Comparison of ENCODE assay signal across 41 mouse cellular contexts in the genomic region with DNA sequence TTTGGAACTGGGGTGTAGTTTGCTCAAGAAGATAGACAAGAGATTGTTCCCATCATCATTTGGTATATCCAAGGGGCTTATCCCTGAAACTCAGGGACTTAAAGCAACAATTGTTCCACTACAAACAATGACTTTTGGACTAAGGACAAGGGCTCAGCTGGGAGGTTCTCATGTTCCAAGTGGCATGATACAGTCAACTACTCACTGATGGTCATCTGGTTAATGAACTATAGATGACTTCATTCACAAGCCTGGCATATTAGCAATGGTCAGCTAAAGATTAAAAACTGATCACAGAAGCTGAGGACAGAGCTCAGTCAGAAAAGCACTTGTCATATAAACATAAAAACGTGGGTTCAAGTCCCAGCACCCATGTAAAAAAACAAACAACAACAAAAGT. TPM values are rescaled to one million over a fixed set of nuclear protein-coding genes. Genes with fewer than 3 reads are reported as not detected.
"Had no signal": no experiment of that assay in that cellular context is flagged by ENCODE, and none has a peak within 500 bp of the region (broad histone marks: within the 10 kb centered on the region; RNA-seq: fewer than 3 reads in every experiment).

No protein-coding gene starts in this region.

- H3K27me3 ChIP-seq: heart, embryonic 12.5 days; hindbrain, embryonic 12.5 days; intestine, embryonic 15.5 days; limb, embryonic 13.5 days; limb, embryonic 15.5 days; liver, embryonic 12.5 days had no signal

- H3K27ac ChIP-seq: gastrocnemius, adult 2 months; heart, embryonic 10.5 days; hindbrain, embryonic 10.5 days; hindbrain, embryonic 12.5 days; hindbrain, embryonic 14.5 days; intestine, embryonic 15.5 days; limb, embryonic 13.5 days; limb, embryonic 15.5 days; liver, embryonic 12.5 days; liver, embryonic 14.5 days had no signal

- H3K4me1 ChIP-seq: heart, embryonic 10.5 days; heart, embryonic 12.5 days; hindbrain, embryonic 12.5 days; intestine, embryonic 15.5 days; liver, embryonic 12.5 days had no signal

- ATAC-seq: forebrain, embryonic 16.5 days; hindbrain, embryonic 16.5 days; inflammation-experienced regulatory T-cells, adult 6 months; intestine, embryonic 15.5 days; intestine, postnatal 0 days; liver, embryonic 12.5 days had no signal

- DNase-seq: gastrocnemius, adult 2 months; gastrocnemius, postnatal 10 days; gastrocnemius, postnatal 25 days; heart, adult 18-20 months; heart, postnatal 10 days; heart, postnatal 4 days; layer of hippocampus, adult 9-11 months; layer of hippocampus, postnatal 36 days; left cerebral cortex, postnatal 4 days had no signal

- H3K9me3 ChIP-seq: heart, embryonic 10.5 days; heart, embryonic 12.5 days; hindbrain, embryonic 10.5 days; hindbrain, embryonic 12.5 days; intestine, embryonic 15.5 days; limb, embryonic 13.5 days; limb, embryonic 15.5 days; liver, embryonic 12.5 days had no signal

- H3K9ac ChIP-seq: heart, embryonic 12.5 days; hindbrain, embryonic 12.5 days; hindbrain, embryonic 14.5 days; intestine, embryonic 15.5 days; limb, embryonic 13.5 days; limb, embryonic 15.5 days; liver, embryonic 12.5 days; liver, embryonic 14.5 days had no signal

- H3K4me2 ChIP-seq: heart, embryonic 12.5 days; hindbrain, embryonic 12.5 days; hindbrain, embryonic 14.5 days; intestine, embryonic 15.5 days; limb, embryonic 13.5 days; limb, embryonic 15.5 days; liver, embryonic 12.5 days had no signal

- H3K4me3 ChIP-seq: gastrocnemius, adult 2 months; heart, embryonic 10.5 days; heart, embryonic 12.5 days; hindbrain, embryonic 10.5 days; hindbrain, embryonic 12.5 days; intestine, embryonic 15.5 days; limb, embryonic 13.5 days; limb, embryonic 15.5 days; liver, embryonic 12.5 days had no signal

- H3K36me3 ChIP-seq: heart, embryonic 10.5 days; heart, embryonic 12.5 days; hindbrain, embryonic 10.5 days; hindbrain, embryonic 12.5 days; intestine, embryonic 15.5 days; limb, embryonic 13.5 days; limb, embryonic 15.5 days; liver, embryonic 12.5 days had no signal

RNA-seq across cellular contexts. Expression of gene Slc22a22, which starts 44.7 kb away (rescaled TPM):
- total RNA-seq: gastrocnemius, adult 2 months; gastrocnemius, postnatal 10 days; gastrocnemius, postnatal 25 days; gastrocnemius, postnatal 4 days; granulocyte monocyte progenitor cell, adult 5-6 weeks; heart, adult 18-20 months; heart, adult 8-10 months; heart, postnatal 10 days; heart, postnatal 25 days; heart, postnatal 4 days; layer of hippocampus, adult 18-20 months; layer of hippocampus, adult 8-10 months; layer of hippocampus, postnatal 14 days; layer of hippocampus, postnatal 36 days; left cerebral cortex, adult 18-20 months; left cerebral cortex, adult 8-10 months; left cerebral cortex, postnatal 10 days; left cerebral cortex, postnatal 25 days; left cerebral cortex, postnatal 4 days; liver, adult 2 months had no signal
- polyA plus RNA-seq: forebrain, embryonic 16.5 days; frontal cortex, adult 2 months; heart, embryonic 10.5 days; heart, embryonic 12.5 days; heart, embryonic 14.5 days; heart, embryonic 16.5 days; hindbrain, embryonic 10.5 days; hindbrain, embryonic 12.5 days; hindbrain, embryonic 14.5 days; inflammation-experienced regulatory T-cells, adult 6 months; intestine, embryonic 15.5 days; intestine, postnatal 0 days; large intestine, adult 2 months; limb, embryonic 11.5 days; limb, embryonic 13.5 days; limb, embryonic 15.5 days; liver, adult 2 months; liver, embryonic 12.5 days; liver, embryonic 14.5 days; liver, embryonic 16.5 days had no signal
